Mouse (Mus musculus): ENCODE data around the gene Usp7. TPM values are rescaled to one million over a fixed set of nuclear protein-coding genes. Genes with fewer than 3 reads are reported as not detected.

The Usp7 gene
- polyA plus RNA-seq, 1 experiment from 2014 or later, result 34.7 TPM

DNA sequence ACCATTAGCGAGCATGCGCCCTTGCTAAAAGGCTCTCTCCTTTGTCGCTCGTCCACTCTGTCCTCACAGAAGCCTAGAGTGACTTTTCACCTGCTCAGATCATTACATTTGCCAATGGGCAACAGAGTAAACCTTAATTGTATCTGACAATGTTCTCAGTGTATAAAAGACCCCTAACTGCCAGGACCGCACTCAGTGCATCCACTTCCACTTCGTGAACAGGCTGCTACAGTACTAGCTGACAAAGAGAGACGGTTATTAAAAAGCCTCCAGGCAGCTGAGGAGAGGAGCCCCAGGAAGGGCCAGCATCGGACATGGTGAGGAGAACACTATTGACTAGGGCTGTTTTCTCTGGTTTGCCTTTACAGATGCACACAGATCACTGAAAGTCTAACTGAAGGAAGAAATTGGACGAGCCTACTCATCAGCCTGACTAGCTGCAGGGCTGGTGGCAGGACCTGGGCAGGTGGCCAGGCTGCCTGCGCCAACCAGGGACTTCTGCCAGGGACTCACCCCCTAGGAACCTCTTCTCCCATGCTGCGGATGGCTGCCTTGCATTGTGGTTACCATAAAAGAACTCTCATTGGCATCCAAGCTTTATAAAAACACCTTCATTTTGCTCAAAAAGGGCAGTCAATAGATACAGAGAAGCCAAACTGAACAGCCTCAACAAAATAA lies 102.0 kb downstream of the Usp7 start:
- H3K9me3 ChIP-seq, result no peaks in the 10 kb centered on the region
- WGBS, result 92% methylated on average over 11 of the region's 11 CpGs
- H3K27ac ChIP-seq, result no peak overlapping the region
- H3K27me3 ChIP-seq (replicated peaks), result no peaks in the 10 kb centered on the region
- peaks cover 68% of the 10 kb centered on the region for H3K36me3 ChIP-seq
- H3K4me3 ChIP-seq, result no peak overlapping the region
- no peak overlapping the region for H3K4me2 ChIP-seq (replicated peaks)
- no peaks in the 10 kb centered on the region for H3K4me1 ChIP-seq
- ATAC-seq (ENCODE audit: low FRiP score, low read depth), result no peak
- H3K9ac ChIP-seq, result no peak overlapping the region

DNA sequence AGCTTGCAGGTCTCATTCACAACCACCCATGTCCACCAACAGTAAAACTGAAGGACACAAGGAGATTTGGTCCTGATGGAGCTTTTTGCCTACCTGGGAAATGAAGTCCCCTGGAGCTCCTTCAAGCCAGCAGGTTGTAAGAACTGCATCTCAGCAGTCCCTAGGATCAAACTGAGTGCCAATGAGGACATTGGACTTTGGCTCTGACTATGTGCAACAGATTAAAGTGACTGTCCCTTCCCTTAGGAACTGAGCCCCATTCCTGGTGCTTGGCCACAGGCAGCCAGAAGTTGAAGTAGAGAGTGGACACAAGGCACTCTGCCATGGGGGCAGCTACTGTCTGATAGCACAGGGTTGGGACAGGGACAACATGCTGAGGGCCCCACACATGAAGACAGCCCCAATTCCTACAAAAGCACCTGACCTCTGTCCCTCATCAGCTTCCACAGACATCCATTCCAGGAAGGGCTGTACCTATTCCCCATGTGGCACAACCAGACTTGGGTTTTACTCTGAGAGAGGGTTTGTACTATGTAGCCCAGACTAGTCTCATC lies 104.5 kb downstream of the Usp7 start:
- ATAC-seq (ENCODE audit: low FRiP score, low read depth), result no peak
- Histone ChIP-seq H3K27ac (no peak overlapping the region), H3K36me3 (peaks cover 51% of the 10 kb centered on the region), H3K4me1 (no peaks in the 10 kb centered on the region), H3K4me2 (replicated peaks) (no peak overlapping the region), H3K27me3 (replicated peaks) (no peaks in the 10 kb centered on the region), H3K9ac (no peak overlapping the region), H3K4me3 (no peak overlapping the region), H3K9me3 (no peaks in the 10 kb centered on the region)

- peaks cover 44% of the 10 kb centered on the region for H3K36me3 ChIP-seq
- no peak overlapping the region for H3K4me2 ChIP-seq (replicated peaks)
- 85% methylated on average over 11 of the region's 11 CpGs for WGBS
- no peak overlapping the region for H3K27ac ChIP-seq
- H3K4me1 ChIP-seq, result no peaks in the 10 kb centered on the region
- ATAC-seq (ENCODE audit: low FRiP score, low read depth), result no peak
- no peak overlapping the region for H3K9ac ChIP-seq
- H3K4me3 ChIP-seq, result no peak overlapping the region
- H3K9me3 ChIP-seq, result no peaks in the 10 kb centered on the region
- no peaks in the 10 kb centered on the region for H3K27me3 ChIP-seq (replicated peaks)
Observed at GRCm38 (mm10) chr16:8686871-8687535, 105.1 kb downstream of the Usp7 start.

GRCm38 (mm10) chr16:8686121-8686870 lies 105.8 kb downstream of the Usp7 start:
- WGBS, result 67% methylated on average over 7 of the region's 7 CpGs
- no peak overlapping the region for H3K4me3 ChIP-seq
- no peaks in the 10 kb centered on the region for H3K4me1 ChIP-seq
- H3K4me2 ChIP-seq (replicated peaks), result no peak overlapping the region
- 0 out of 2 replicates have a peak, but pooled peaks have one; percentile 30 for ATAC-seq (ENCODE audit: low FRiP score, low read depth)
- peaks cover 37% of the 10 kb centered on the region for H3K36me3 ChIP-seq
- H3K9me3 ChIP-seq, result no peaks in the 10 kb centered on the region
- no peak overlapping the region for H3K9ac ChIP-seq
- no peak overlapping the region for H3K27ac ChIP-seq
- no peaks in the 10 kb centered on the region for H3K27me3 ChIP-seq (replicated peaks)

DNA sequence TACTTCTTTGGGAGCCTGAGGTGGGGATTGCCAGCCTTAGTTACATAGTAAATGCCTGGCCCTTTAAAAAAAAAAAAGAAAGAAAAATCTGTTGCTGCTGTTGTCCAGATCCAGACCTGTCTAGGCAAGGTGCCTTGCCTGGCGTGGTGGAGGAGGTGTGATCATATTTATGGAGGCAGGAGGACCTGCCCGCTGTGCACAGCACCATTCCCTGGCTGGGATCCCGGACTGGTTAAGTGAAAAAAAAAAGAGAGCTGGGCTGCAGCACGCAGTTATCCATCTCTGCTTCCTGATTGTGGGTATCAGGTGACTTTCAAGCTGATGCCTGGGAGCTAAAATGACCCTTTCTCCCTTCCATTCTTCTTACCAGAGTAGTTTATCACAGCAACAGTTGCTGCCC lies 107.0 kb downstream of the Usp7 start:
- no peak for ATAC-seq (ENCODE audit: low FRiP score, low read depth)
- WGBS, result 86% methylated on average over 4 of the region's 4 CpGs
- H3K4me1 ChIP-seq, result no peaks in the 10 kb centered on the region
- no peak overlapping the region for H3K4me3 ChIP-seq
- H3K27me3 ChIP-seq (replicated peaks), result no peaks in the 10 kb centered on the region
- H3K36me3 ChIP-seq, result peaks cover 26% of the 10 kb centered on the region
- H3K4me2 ChIP-seq (replicated peaks), result no peak overlapping the region
- H3K27ac ChIP-seq, result no peak overlapping the region
- H3K9ac ChIP-seq, result no peak overlapping the region
- H3K9me3 ChIP-seq, result no peaks in the 10 kb centered on the region

GRCm38 (mm10) chr16:8680470-8680869 lies 111.6 kb downstream of the Usp7 start, which contains the start of gene Gm5767:
Gm5767 (plus strand) TSS chr16:8680770.
- WGBS, result 83% methylated on average over 5 of the region's 5 CpGs
- Histone ChIP-seq H3K4me1 (no peaks in the 10 kb centered on the region), H3K4me3 (no peak within 1 kb of the TSS), H3K4me2 (replicated peaks) (no peak within 1 kb of the TSS), H3K9me3 (no peaks in the 10 kb centered on the region), H3K9ac (no peak within 1 kb of the TSS), H3K27me3 (replicated peaks) (no peaks in the 10 kb centered on the region), H3K27ac (no peak within 1 kb of the TSS), H3K36me3 (peaks cover 4% of the 10 kb centered on the region; the same call in 1 of the 2 replicates)
- no peak for ATAC-seq (ENCODE audit: low FRiP score, low read depth)

- Histone ChIP-seq H3K36me3 (peaks cover 4% of the 10 kb centered on the region; the same call in 1 of the 2 replicates), H3K27ac (no peak overlapping the region), H3K9ac (no peak overlapping the region), H3K4me1 (no peaks in the 10 kb centered on the region), H3K4me2 (replicated peaks) (no peak overlapping the region), H3K4me3 (no peak overlapping the region), H3K27me3 (replicated peaks) (no peaks in the 10 kb centered on the region), H3K9me3 (no peaks in the 10 kb centered on the region)
- ATAC-seq (ENCODE audit: low FRiP score, low read depth), result no peak
- 88% methylated on average over 3 of the region's 3 CpGs for WGBS
Observed at GRCm38 (mm10) chr16:8679780-8680179, 112.3 kb downstream of the Usp7 start.

GRCm38 (mm10) chr16:8678676-8679075 lies 113.4 kb downstream of the Usp7 start:
- no peak for ATAC-seq (ENCODE audit: low FRiP score, low read depth)
- no peaks in the 10 kb centered on the region for H3K9me3 ChIP-seq
- no peaks in the 10 kb centered on the region for H3K27me3 ChIP-seq (replicated peaks)
- H3K36me3 ChIP-seq, result peaks cover 4% of the 10 kb centered on the region; the same call in 1 of the 2 replicates
- H3K9ac ChIP-seq, result no peak overlapping the region
- no peaks in the 10 kb centered on the region for H3K4me1 ChIP-seq
- no peak overlapping the region for H3K4me2 ChIP-seq (replicated peaks)
- no peak overlapping the region for H3K4me3 ChIP-seq
- H3K27ac ChIP-seq, result no peak overlapping the region
- WGBS, result 91% methylated on average over 4 of the region's 4 CpGs

- no peaks in the 10 kb centered on the region for H3K36me3 ChIP-seq
- no peaks in the 10 kb centered on the region for H3K4me1 ChIP-seq
- 0 out of 2 replicates have a peak, but pooled peaks cover 3% of the 10 kb centered on the region for H3K27me3 ChIP-seq (replicated peaks)
- no peaks in the 10 kb centered on the region for H3K9me3 ChIP-seq
- no peak overlapping the region for H3K4me2 ChIP-seq (replicated peaks)
- no peak overlapping the region for H3K27ac ChIP-seq
- ATAC-seq (ENCODE audit: low FRiP score, low read depth), result no peak
- 54% methylated on average over 5 of the region's 5 CpGs for WGBS
- no peak overlapping the region for H3K9ac ChIP-seq
- H3K4me3 ChIP-seq, result no peak overlapping the region
Observed at GRCm38 (mm10) chr16:8678035-8678434, 114.1 kb downstream of the Usp7 start.

- Histone ChIP-seq H3K4me1 (no peaks in the 10 kb centered on the region), H3K9me3 (no peaks in the 10 kb centered on the region), H3K27ac (no peak overlapping the region), H3K36me3 (no peaks in the 10 kb centered on the region), H3K4me2 (replicated peaks) (no peak overlapping the region), H3K4me3 (no peak overlapping the region), H3K9ac (no peak overlapping the region), H3K27me3 (replicated peaks) (0 out of 2 replicates have a peak, but pooled peaks cover 3% of the 10 kb centered on the region)
- no peak for ATAC-seq (ENCODE audit: low FRiP score, low read depth)
- 53% methylated on average over 4 of the region's 4 CpGs for WGBS
Observed at GRCm38 (mm10) chr16:8676800-8677199, 115.3 kb downstream of the Usp7 start.

DNA sequence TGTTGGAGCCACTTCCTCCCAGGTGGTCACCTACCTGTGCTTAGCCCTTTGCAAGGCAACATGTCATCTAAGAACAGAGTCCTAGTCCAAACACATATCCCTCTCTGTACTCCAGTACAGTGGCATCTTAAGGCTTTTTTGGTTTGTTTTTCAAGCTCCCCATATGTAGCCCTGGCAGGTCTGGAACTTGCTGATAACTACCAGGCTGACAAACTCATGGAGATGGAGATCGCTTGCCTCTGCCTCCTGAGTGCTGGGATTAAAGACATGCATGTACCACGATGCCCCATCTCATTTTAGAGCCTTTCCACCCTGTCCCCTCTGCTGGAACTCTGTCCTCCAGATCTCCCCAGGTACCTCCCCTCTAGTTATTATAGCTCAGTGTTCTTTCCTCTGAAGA lies 115.9 kb downstream of the Usp7 start:
- Histone ChIP-seq H3K27me3 (replicated peaks) (0 out of 2 replicates have a peak, but pooled peaks cover 3% of the 10 kb centered on the region), H3K27ac (no peak overlapping the region), H3K4me3 (no peak overlapping the region), H3K4me1 (no peaks in the 10 kb centered on the region), H3K9me3 (no peaks in the 10 kb centered on the region), H3K9ac (no peak overlapping the region), H3K36me3 (no peaks in the 10 kb centered on the region), H3K4me2 (replicated peaks) (no peak overlapping the region)
- WGBS, result 72% methylated on average over 2 of the region's 2 CpGs
- no peak for ATAC-seq (ENCODE audit: low FRiP score, low read depth)

DNA sequence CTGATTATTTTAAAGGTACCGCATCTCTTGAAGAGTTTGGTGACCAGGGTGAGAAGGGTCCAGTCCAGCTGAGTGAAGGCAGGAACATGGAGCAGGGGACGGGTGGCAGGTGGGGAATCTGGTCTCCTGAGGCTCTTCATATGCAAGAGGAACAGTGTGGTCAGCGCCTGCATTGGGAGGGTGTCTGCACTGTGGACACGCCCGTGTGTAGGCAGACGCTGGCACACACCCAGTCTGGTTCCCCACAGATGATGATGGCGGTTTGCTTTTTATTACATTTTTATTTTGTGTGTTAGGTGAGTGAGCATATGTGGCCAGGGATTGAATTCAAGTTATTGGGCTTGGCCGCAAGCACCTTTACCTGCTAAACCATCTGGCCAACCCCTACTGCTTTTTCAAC lies 116.5 kb downstream of the Usp7 start:
- H3K4me1 ChIP-seq, result peaks cover 6% of the 10 kb centered on the region
- ATAC-seq (ENCODE audit: low FRiP score, low read depth), result no peak
- no peak overlapping the region for H3K27ac ChIP-seq
- H3K27me3 ChIP-seq (replicated peaks), result 0 out of 2 replicates have a peak, but pooled peaks cover 3% of the 10 kb centered on the region
- no peak overlapping the region for H3K4me2 ChIP-seq (replicated peaks)
- H3K4me3 ChIP-seq, result no peak overlapping the region
- H3K9ac ChIP-seq, result no peak overlapping the region
- H3K36me3 ChIP-seq, result no peaks in the 10 kb centered on the region
- 87% methylated on average over 8 of the region's 8 CpGs for WGBS
- H3K9me3 ChIP-seq, result no peaks in the 10 kb centered on the region

Measured in neural tube, embryonic 12.5 days (tissue).